Mouse (Mus musculus) heart, embryonic 10.5 days (tissue): ENCODE results near the gene Pdzk1. TPM values are rescaled to one million over a fixed set of nuclear protein-coding genes. Genes with fewer than 3 reads are reported as not detected.

Source experiments
- DNase-seq: peaks from one replicate; pipeline ENCODE4 v3.0.0-alpha.2; 2017; ENCODE audit warnings: low spot score
- H3K27ac ChIP-seq: fragments of 300-500 bp; sonication (generic); 2 replicates; pipeline ENCODE4 v1.5.1; 2016; ENCODE audit warnings: mild to moderate bottlenecking
- H3K27me3 ChIP-seq: fragments of 300-500 bp; sonication (generic); 2 replicates; pipeline ENCODE4 v1.6.1; 2016; ENCODE audit warnings: mild to moderate bottlenecking; ENCODE audit not compliant: poor library complexity, insufficient read depth, severe bottlenecking
- H3K36me3 ChIP-seq: fragments of 300-500 bp; sonication (generic); 2 replicates; pipeline ENCODE4 v1.6.1; 2016; ENCODE audit warnings: mild to moderate bottlenecking, moderate library complexity
- H3K4me1 ChIP-seq: fragments of 300-500 bp; sonication (generic); 2 replicates; pipeline ENCODE4 v1.6.1; 2016; ENCODE audit warnings: mild to moderate bottlenecking
- H3K4me3 ChIP-seq: fragments of 300-500 bp; sonication (generic); 2 replicates; pipeline ENCODE4 v1.5.1; 2016; ENCODE audit warnings: mild to moderate bottlenecking, moderate library complexity
- H3K9me3 ChIP-seq: fragments of 300-500 bp; sonication (generic); 2 replicates; pipeline ENCODE4 v1.6.1; 2016; ENCODE audit warnings: mild to moderate bottlenecking, moderate library complexity
- WGBS: fragments of 180-500 bp; shearing (Covaris S2); methylation state at CpG from one replicate; pipeline ENCODE4 v1.1.7; 2016; 5-methylcytosine and 5-hydroxymethylcytosine counted together
- polyA plus RNA-seq: library from polyadenylated mRNA; unstranded; fragments of >200 nt; fragmentation: Nextera tagmentation; extraction: Ambion mirVana; gene quantifications from 2 replicates; pipeline ENCODE4 v1.2.1, GENCODE M21; 2016

The Pdzk1 gene
- 0.98 TPM in 1 of 2 replicates, not detected in the other for polyA plus RNA-seq

DNA sequence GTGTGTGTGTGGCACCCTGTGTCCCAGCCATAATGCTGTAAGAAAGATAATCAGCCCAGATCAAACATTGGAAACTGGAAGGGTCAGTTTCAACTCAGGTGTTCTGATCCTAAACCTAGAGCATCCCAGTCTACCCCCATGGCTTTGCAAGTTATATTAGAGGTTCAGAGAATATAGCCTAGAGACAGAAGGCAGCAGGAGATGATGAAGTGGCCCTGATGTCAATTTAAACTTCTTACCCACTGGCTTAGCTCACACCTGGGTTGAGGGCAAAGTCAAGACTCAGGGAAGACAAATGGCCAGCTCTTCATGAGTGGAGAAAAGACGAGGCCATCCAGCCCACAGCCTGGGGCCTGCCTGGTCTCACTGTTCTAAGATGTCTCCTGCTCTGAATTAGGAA, at the start of gene Pdzk1, which contains the start of gene Cd160:
Gene Pdzk1, plus strand, starts transcription at position 301 of the 400 bp plus-strand sequence.
Gene Cd160, minus strand, starts transcription at position 368 of the 400 bp plus-strand sequence.
- Histone ChIP-seq H3K4me1 (0 out of 2 replicates have a peak, but pooled peaks cover 11% of the 10 kb centered on the region), H3K4me3 (peak within 1 kb of the TSS; percentile 23; the same call in 1 of the 2 replicates), H3K9me3 (no peaks in the 10 kb centered on the region), H3K27me3 (peaks cover 14% of the 10 kb centered on the region; the same call in 1 of the 2 replicates), H3K36me3 (no peaks in the 10 kb centered on the region), H3K27ac (no peak within 1 kb of the TSS)
- WGBS, result 65% methylated on average over 1 of the region's 1 CpGs
- no peak for DNase-seq

- H3K4me3 ChIP-seq, result no peak overlapping the region
Observed at GRCm38 (mm10) chr3:96782236-96782635, 46.8 kb upstream of the Pdzk1 start.

GRCm38 (mm10) chr3:96787784-96788183, 41.3 kb upstream of the Pdzk1 start:
- Histone ChIP-seq H3K4me3 (no peak overlapping the region), H3K27ac (no peak overlapping the region), H3K9me3 (no peaks in the 10 kb centered on the region), H3K4me1 (no peaks in the 10 kb centered on the region), H3K27me3 (no peaks in the 10 kb centered on the region), H3K36me3 (peaks cover 54% of the 10 kb centered on the region)
- 91% methylated on average over 1 of the region's 1 CpGs for WGBS
- DNase-seq, result no peak

More at GRCm38 (mm10) chr3:96782236-96782635, 46.8 kb upstream of the Pdzk1 start:
- H3K27ac ChIP-seq, result no peak overlapping the region
- no peaks in the 10 kb centered on the region for H3K9me3 ChIP-seq
- H3K27me3 ChIP-seq, result no peaks in the 10 kb centered on the region
- DNase-seq, result no peak
- H3K4me1 ChIP-seq, result no peaks in the 10 kb centered on the region
- H3K36me3 ChIP-seq, result peaks cover 26% of the 10 kb centered on the region
- 71% methylated on average over 8 of the region's 8 CpGs for WGBS

GRCm38 (mm10) chr3:96788506-96788905, 40.6 kb upstream of the Pdzk1 start:
- 89% methylated on average over 8 of the region's 8 CpGs for WGBS
- H3K4me1 ChIP-seq, result no peaks in the 10 kb centered on the region
- H3K9me3 ChIP-seq, result no peaks in the 10 kb centered on the region
- H3K27ac ChIP-seq, result no peak overlapping the region
- no peak overlapping the region for H3K4me3 ChIP-seq
- no peak for DNase-seq
- H3K36me3 ChIP-seq, result peaks cover 56% of the 10 kb centered on the region
- no peaks in the 10 kb centered on the region for H3K27me3 ChIP-seq

GRCm38 (mm10) chr3:96800254-96800653, 28.8 kb upstream of the Pdzk1 start:
- Histone ChIP-seq H3K9me3 (no peaks in the 10 kb centered on the region), H3K4me1 (peaks cover 9% of the 10 kb centered on the region), H3K4me3 (no peak overlapping the region), H3K27ac (0 out of 2 replicates have a peak overlapping the region, but pooled peaks have one; percentile 23), H3K36me3 (peaks cover 10% of the 10 kb centered on the region; the same call in 1 of the 2 replicates), H3K27me3 (no peaks in the 10 kb centered on the region)
- DNase-seq, result no peak
- 75% methylated on average over 11 of the region's 11 CpGs for WGBS

- Histone ChIP-seq H3K4me1 (peaks cover 9% of the 10 kb centered on the region), H3K4me3 (no peak overlapping the region), H3K9me3 (no peaks in the 10 kb centered on the region), H3K27ac (no peak overlapping the region), H3K27me3 (no peaks in the 10 kb centered on the region), H3K36me3 (0 out of 2 replicates have a peak, but pooled peaks cover 4% of the 10 kb centered on the region)
- WGBS, result 16% methylated on average over 1 of the region's 1 CpGs
- DNase-seq, result no peak
Observed at GRCm38 (mm10) chr3:96802214-96802613, 26.9 kb upstream of the Pdzk1 start.

- no peaks in the 10 kb centered on the region for H3K9me3 ChIP-seq
- H3K4me3 ChIP-seq, result no peak overlapping the region
- no peaks in the 10 kb centered on the region for H3K36me3 ChIP-seq
- no peak for DNase-seq
- no peaks in the 10 kb centered on the region for H3K27me3 ChIP-seq
- peaks cover 14% of the 10 kb centered on the region for H3K4me1 ChIP-seq
- no peak overlapping the region for H3K27ac ChIP-seq
- 72% methylated on average over 3 of the region's 3 CpGs for whole genome bisulfite sequencing
Observed at GRCm38 (mm10) chr3:96808136-96808535, 20.9 kb upstream of the Pdzk1 start.

GRCm38 (mm10) chr3:96808651-96809050, 20.4 kb upstream of the Pdzk1 start:
- Histone ChIP-seq H3K36me3 (no peaks in the 10 kb centered on the region), H3K4me1 (peaks cover 19% of the 10 kb centered on the region), H3K9me3 (no peaks in the 10 kb centered on the region), H3K27me3 (no peaks in the 10 kb centered on the region), H3K27ac (0 out of 2 replicates have a peak overlapping the region, but pooled peaks have one; percentile 3), H3K4me3 (no peak overlapping the region)
- no peak for DNase-seq
- 68% methylated on average over 3 of the region's 3 CpGs for whole genome bisulfite sequencing

GRCm38 (mm10) chr3:96811232-96811631, 17.9 kb upstream of the Pdzk1 start:
- no peak for DNase-seq
- H3K27me3 ChIP-seq, result peaks cover 9% of the 10 kb centered on the region
- no peaks in the 10 kb centered on the region for H3K36me3 ChIP-seq
- no peaks in the 10 kb centered on the region for H3K9me3 ChIP-seq
- H3K4me3 ChIP-seq, result no peak overlapping the region
- peaks cover 31% of the 10 kb centered on the region for H3K4me1 ChIP-seq
- 81% methylated on average over 3 of the region's 3 CpGs for WGBS
- H3K27ac ChIP-seq, result no peak overlapping the region

DNA sequence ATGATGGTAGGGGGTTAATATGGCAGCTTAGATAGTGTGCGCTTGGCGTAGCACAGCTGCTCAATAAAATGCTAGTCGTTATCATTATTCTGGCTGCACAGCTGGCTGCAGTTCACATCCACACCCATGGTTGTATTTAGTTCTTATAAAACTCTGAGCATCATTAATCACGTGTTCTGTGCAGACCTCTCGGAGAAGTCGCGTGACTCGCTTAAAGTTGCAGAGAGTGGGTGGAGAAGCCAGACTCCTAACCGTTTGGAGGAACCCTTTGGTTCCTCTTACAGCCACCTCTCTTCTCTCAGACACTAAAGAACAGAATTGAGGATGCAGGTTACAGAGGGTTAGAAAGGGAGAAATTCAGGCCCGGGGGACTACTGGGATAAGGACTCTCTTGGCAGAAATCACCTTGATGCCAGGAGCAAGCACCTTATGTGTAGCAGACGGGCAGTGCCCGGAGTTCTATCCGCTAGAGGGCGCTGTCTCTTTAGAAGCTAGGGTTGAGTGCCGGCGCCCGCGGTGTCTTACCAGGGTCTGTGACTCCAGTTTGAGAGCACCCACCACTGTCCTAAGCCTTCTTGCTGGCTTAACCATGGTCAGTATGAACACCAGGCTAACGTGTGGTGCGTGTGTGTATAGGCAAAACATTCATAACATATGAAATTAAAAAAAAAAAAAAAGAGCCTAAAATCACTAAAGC, 16.5 kb upstream of the Pdzk1 start:
- Histone ChIP-seq H3K4me3 (0 out of 2 replicates have a peak overlapping the region, but pooled peaks have one; percentile 15), H3K4me1 (peaks cover 31% of the 10 kb centered on the region), H3K9me3 (no peaks in the 10 kb centered on the region), H3K27ac (no peak overlapping the region), H3K36me3 (no peaks in the 10 kb centered on the region), H3K27me3 (peaks cover 9% of the 10 kb centered on the region)
- WGBS, result 42% methylated on average over 20 of the region's 20 CpGs
- peak; percentile 84 for DNase-seq

DNA sequence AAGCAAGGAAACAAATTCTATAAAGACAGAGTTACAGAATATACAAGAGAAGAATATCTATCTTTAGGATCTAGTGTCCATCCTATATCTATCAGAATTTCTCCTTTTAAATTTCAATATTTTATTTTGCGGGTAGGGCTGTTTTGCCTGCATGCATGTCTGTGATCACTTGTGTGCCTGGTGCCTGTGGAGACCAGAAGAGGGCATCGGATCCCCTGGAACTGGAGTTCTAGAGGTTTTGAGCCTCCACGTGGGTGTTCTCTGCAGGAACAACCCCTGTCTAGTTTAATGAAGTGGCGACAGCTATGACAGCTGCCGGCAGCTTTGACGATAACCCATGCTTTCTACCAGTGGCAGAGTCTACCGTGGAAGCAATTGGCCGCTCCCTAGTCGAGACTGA, 16.0 kb upstream of the Pdzk1 start:
- Histone ChIP-seq H3K36me3 (no peaks in the 10 kb centered on the region), H3K4me3 (0 out of 2 replicates have a peak overlapping the region, but pooled peaks have one; percentile 37), H3K9me3 (no peaks in the 10 kb centered on the region), H3K27me3 (peaks cover 9% of the 10 kb centered on the region), H3K27ac (0 out of 2 replicates have a peak overlapping the region, but pooled peaks have one; percentile 6), H3K4me1 (peaks cover 30% of the 10 kb centered on the region)
- 8% methylated on average over 9 of the region's 9 CpGs for WGBS
- DNase-seq, result peak; percentile 92

GRCm38 (mm10) chr3:96813591-96814244, 15.4 kb upstream of the Pdzk1 start:
- Histone ChIP-seq H3K27me3 (peaks cover 9% of the 10 kb centered on the region), H3K27ac (peak overlapping the region; percentile 6; the same call in 1 of the 2 replicates), H3K4me3 (peak overlapping the region; percentile 37; the same call in 1 of the 2 replicates), H3K36me3 (no peaks in the 10 kb centered on the region), H3K4me1 (peaks cover 24% of the 10 kb centered on the region), H3K9me3 (no peaks in the 10 kb centered on the region)
- 29% methylated on average over 7 of the region's 7 CpGs for WGBS
- DNase-seq, result no peak

GRCm38 (mm10) chr3:96814342-96814741, 14.7 kb upstream of the Pdzk1 start:
- 23% methylated on average over 6 of the region's 6 CpGs for WGBS
- peaks cover 22% of the 10 kb centered on the region for H3K4me1 ChIP-seq
- no peaks in the 10 kb centered on the region for H3K9me3 ChIP-seq
- H3K27me3 ChIP-seq, result peaks cover 9% of the 10 kb centered on the region
- H3K4me3 ChIP-seq, result no peak overlapping the region
- no peak overlapping the region; the same call in 1 of the 2 replicates for H3K27ac ChIP-seq
- DNase-seq, result no peak
- H3K36me3 ChIP-seq, result no peaks in the 10 kb centered on the region
